Mouse (Mus musculus): ENCODE measurements around the gene Ranbp2.
"Not testable (repeated sequence)": the region's sequence is repeated elsewhere in the genome, so short reads cannot be mapped to it uniquely, and the experiment has no call there.

The Ranbp2 gene

DNA sequence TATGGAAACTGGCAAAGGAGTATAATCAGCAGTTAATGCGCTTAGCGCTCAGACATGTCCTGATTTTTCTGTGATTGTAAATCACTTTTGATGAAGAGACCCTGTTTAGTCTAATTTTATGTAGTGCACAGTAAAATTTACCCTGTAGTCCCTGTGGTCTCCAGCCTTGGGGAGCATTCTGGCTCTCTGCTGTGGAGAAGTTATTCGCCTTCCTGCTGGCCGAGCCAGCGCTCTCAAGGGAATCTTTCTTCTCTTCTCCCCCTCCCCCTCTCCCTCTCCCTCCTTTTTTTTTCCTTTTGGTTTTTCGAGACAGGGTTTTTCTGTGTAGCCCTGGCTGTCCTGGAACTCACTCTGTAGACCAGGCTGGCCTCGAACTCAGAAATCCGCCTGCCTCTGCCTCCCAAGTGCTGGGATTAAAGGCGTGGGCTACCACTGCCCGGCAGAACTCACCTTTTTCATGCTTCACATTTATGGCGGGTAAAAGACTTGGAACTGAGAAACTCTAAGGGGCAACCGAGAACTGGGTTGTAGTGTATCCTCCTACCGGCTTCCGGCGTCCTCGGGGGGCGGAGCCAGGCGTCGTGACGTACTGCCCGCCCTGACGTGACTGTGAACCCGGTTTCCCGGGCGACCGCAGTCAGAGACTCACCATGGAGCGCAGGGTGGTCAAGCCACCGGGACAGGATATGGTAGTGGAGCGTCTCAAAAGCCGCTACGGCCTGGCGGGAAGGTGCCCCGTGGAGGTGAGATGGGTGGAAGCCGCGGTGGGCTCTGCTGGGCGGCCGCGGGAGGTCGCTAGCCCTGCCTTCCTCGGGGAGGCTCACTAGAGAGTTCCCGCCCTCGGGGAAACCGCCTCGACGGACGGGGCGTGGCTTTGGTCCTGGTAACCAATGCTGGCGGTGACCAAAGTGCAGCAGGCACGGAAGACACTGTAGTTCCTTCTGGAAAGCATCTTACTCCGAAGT is 50.9 kb downstream of the Ranbp2 start, which contains the start of gene Ccdc138:
Ccdc138 (plus strand) TSS at position 629 of the 965 bp plus-strand sequence.
- peak; percentile 96 for DNase-seq (ENCODE audit: low spot score)

DNA sequence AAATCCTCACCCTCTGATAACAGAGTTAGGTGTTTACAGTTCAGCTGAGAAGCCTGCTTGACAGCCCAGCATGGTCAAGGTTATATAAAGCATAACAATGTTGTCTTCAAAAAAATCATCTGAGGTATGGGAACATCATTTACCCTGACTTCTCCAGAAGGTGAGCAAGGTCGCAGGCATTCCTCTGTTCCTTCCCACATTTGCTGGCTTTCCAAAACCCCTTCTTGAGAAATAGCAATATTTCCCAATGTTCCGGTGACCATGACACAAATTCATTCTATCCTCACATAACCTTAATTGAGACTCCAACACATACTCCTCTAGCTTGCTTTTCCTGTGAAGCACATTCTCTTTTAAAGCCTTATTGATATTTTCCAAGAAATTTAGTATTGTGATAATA is 51.8 kb downstream of the Ranbp2 start:
- DNase-seq (ENCODE audit: low spot score), result no peak

DNA sequence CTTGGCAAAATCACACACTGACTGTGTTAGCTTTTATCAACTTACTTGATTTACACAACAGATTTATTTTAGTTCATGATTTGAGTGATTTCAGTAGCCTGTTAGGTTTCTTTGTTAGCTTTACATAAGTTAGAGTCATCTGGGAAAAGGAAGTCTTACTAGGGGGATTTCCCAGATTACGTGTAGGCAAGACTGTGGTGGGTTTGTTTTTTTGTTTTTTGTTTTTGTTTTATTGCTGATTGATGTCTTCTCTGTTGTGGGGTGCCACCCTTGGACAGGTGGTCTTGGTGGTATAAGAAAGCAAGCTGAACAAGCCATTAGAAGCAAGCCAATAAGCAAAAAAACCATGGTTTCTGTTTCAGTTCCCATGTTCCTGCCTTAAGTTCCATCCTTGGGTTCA is 82.6 kb downstream of the Ranbp2 start:
- no peak for DNase-seq (ENCODE audit: low spot score)

DNA sequence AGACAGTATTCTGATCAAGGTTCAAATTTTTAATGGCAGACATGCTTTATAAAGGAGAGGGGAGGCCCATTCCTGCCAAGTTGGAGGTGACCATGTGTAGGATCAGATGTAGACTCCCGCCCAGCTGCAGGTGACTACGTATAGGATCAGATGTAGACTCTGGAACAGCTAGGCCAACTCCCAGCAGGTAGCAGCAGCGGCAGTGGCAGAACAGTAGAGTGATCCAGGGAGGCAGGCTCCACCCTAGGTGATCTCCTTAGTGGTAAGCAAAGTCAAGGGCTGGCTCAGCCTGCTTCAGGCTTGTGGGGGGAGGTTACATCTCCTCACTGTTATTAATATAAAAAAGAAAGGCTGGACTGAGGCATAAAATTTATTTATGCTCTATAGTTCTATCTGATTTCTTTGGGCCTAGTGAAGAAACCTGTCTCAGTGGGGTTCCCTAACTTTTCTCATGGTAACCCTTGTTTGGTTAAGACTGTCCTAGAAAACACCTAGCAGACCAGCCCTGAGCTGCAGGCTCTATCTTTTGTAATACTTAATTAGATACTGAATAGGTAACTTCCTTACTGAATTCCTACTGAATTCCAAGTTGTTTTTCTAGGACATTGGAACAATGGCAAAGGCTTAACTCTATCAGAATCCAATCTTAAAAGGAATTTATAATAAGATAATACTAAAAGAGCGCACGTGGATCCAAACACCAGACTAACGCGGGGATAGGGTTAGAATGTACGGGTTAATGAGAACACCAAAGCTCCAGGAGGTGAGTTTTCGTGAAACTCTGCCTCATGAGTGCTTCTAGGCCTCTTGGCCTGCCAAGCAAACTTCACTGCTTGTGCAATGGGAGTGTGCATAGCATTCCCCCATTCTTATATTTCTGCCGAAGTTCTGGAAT is 84.4 kb downstream of the Ranbp2 start:
- DNase-seq (ENCODE audit: low spot score), result no peak

DNA sequence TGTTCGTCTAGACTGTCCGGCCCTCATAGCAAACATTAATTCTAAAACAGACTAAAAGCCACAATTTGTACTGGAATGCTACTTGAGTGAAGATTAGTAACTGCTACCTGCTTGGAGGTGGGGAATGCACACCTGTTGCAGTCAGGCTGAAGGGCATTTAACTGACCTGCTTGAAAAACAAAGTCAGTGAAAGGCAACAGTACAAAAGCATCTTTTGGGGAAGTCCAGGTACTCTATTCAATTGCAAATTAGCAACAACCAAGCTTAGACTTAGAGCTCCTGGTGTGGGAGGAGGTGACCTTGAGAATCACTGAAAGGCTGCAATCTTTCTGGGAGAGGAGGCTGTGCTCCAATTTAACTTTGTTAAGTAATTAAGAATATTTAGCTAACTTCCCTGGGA is 85.5 kb downstream of the Ranbp2 start:
- DNase-seq (ENCODE audit: low spot score), result no peak

DNA sequence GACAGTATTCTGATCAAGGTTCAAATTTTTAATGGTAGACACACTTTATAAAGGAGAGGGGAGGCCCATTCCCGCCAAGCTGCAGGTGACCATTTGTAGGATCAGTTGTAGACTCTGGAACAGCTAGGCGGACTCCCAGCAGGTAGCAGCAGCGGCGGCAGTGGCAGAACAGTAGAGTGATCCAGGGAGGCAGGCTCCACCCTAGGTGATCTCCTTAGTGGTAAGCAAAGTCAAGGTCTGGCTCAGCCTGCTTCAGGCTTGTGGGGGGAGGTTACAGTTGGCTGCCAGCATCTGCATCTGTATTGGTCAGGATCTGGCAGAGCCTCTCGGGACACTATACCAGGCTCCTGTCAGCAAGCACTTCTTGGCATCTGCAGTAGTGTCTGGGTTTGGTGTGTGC is 89.6 kb downstream of the Ranbp2 start:
- not testable (repeated sequence) for DNase-seq (ENCODE audit: low spot score)

DNA sequence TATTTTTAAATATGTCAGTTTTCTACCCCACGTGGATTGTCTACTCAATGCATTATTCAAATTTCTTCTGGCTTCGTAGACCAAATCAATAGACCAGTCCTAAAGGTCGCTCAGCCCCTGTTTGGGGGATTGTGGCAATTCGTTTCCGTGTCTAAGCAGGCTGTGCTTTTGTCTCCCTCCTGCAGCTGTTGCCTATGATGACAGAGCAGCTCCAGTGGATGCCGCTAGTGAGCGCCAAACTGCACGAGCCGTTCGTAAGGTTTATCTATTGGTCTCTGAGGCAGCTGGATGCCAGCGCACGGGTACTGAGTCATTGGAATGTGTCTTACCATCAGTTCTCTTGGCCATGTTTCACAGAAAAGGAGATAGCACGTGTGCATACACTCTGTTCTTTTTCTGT is 93.9 kb downstream of the Ranbp2 start:
- DNase-seq (ENCODE audit: low spot score), result no peak

Measured in spleen, adult 12 weeks (tissue).